Mouse (Mus musculus) testis, postnatal 10 days (tissue): ENCODE measurements around the gene Actn1.

Experiments
- DNase-seq: peaks from one replicate; pipeline ENCODE4 v3.0.0; 2021; ENCODE audit warnings: low spot score

Actn1 gene

DNA sequence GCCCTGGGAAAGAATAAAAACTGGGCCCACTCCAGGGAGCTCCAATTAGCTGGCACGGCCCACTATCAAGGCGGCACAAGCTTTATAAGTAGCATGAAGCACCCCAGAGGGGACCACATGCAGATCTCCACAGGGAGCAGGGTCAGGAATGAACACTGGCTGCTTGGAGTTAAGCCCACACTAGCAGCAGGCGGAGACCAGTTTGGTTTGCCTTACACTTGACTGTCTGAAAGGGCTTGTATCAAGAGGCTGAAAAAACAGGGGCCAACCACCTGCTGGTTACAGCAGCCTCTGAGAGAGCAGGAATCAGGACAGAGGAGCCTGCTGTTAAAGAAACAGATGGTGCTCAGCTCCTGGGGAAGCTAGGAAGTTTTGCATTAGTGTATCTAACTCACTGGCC lies 32.3 kb downstream of the Actn1 start:
- DNase-seq: no peak

DNA sequence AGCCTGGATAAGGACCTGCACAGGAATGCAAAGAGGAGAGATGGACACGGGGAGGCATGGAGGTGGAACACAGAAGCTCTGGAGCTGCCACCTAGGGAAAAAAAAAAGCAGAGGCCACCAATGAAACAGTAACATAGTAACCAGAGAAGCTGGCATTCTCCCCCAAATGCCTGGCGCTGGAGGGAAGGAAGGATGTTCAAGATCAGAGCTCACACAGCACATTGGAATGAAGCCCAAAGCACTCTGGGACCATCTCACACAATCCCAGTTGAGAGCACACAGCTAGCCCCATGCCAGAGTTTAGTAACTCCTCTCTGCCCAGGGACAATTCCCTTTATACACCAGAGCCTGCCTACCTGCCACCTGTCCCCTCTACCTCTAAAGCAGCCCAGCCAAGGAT lies 34.1 kb downstream of the Actn1 start:
- DNase-seq: no peak

DNA sequence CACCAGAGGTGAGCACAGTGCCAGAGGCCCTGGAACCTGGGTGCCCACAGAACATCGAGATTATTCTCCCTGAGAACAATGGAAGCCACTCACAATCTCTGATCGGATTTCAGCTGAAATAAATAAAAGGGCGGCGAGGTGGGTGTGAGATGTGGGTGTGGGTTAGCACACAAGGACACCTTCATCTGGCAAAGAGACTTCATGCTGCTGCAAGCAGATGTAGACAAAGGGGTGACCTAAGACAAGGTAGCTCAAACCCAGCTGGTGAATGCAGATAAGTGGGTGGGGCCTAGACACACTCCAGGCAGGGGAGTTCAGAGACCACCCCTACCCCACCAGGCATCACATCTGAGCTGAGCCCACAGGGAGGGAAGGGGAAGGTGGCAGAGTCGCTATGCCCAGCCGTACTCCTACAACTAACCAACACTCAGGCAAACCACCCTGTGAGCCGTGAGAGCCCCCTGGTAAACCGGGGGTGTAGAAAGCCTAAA lies 35.9 kb downstream of the Actn1 start:
- no peak for DNase-seq

DNA sequence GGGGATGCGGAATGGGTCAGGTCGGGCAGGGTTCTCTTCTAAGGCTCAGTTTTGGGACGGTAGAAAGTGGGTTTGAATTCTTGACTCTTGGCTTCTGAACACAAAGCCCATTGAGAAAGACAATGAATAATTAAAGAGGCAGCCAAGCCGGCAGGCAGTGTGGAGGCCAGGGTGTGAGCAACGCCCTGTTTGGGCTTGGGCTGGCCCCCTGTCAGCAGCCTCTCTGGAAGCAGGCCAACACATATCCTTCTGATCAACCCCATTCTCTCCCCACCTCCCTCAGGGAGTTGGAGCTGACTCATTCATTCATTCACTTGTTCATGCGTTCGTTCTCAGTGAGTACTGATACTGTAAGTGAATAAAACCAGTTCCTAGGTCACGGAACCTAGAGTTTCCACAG lies 36.7 kb downstream of the Actn1 start:
- no peak for DNase-seq

DNA sequence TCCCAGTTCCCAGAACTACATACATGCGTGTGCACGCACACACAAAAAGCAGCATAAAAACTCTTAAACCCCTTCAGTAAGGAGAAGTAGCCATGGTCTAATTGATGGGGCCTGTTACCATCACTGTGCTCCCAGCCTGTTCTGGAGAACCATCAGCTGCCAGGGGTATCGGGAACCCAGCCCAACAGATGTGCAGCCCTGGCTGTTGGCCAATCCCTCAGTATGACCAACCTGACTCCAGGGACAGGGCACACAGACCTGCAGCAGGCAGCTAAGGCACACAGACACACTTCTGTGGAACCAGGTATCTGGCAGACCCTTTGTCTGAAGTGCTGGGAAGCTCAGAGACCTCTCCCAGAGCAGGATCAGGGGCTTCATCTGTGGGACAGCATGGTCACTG lies 37.7 kb downstream of the Actn1 start:
- no peak for DNase-seq

DNA sequence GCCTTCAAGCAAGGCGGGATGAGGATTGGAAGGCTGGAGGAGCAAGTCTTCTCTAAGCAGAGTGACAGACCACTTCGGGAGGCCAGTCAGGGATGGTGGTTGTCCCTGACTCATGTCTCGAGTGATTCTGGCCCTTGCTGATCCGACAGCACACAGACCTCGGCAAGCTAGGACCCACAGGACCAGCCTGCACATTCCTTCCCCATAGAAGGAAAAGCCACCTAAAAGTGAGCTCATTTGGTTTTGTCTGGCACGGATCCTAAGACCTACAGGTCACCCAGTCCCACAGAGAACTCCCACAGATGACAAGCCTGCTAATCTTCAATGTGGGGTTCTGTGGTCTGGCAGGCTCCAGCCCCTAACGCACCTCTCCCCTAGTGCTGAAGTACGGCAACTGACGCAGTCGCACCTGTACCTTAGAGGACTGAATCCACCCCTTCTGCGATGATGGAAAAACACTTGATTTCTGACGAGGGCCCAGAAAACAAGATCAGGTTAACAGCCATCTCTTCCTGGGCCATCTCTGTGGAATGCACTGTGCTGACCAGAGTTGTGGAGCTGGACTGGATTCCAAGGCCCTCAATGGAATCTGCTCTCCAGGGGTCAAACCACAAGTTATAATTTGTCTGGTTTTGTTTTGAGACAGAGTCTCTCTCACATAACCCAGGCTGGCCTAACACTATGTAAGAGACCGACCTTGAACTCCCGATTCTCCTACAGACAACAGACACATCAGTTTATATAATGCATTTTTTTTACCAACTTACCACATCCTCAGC lies 39.7 kb downstream of the Actn1 start:
- no peak for DNase-seq

DNA sequence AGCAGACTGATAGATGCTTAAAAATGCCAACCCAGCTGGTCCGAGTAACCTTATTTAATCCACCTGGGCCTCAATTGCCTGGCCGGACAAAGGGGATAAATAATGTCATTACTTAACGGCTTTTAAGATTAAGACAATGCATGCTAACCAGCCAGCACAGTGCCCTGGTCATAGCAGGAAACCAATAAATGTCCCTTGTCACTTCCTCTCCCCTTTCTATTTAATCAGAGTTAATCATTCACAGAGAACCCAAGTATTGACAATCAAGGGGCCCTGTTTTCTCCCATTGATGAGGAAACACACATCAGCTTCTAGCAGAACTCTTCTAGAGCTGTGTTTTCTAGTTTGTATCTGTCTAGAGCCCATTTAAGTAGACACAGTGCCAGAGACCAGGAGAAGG lies 41.4 kb downstream of the Actn1 start:
- no peak for DNase-seq

DNA sequence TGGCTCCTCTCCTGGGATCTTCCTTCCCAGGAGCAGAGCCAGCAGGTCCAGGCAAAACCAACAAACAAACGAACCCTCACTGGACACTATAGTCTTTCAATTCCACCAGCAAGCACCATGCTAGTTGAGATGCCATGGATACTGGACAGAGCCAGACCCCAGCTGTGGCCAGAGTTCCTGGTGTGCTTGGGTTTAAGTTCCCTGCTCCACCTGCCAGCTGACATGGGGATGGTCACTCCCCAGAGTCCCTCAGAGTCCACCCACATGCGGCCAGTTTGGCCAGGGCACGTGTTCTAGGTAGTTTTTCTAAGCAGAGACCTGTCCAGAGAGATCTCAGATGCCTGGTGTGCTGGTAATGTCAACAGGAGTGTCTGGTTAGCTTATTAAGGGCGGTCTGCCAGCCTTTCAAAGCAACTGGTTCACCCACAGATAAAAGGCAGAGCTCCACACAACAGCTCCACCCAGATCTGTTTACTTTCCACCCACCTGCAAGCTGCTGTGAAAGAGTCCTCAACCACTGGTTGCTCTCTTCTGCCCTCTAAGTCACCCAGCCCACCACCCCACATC lies 42.0 kb downstream of the Actn1 start:
- no peak for DNase-seq

DNA sequence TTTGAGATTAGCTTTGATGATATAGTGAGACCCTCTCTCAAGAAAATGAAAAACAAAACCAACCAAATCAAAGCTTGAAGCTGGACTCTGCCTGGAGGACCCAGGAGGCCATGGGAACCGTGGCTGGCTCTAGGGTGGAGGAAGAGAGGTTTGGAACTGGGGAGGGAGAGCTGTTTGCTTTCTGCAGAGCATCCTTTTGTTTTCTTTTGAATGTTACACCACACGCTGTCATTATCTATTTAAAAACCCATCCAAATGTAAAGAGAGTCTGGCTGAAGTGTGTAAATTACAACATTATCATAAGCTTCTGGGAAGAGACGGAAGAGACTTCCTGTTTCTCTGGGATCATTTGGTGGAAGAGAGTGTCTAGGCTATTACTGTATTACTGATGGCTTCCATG lies 43.1 kb downstream of the Actn1 start:
- DNase-seq: no peak

DNA sequence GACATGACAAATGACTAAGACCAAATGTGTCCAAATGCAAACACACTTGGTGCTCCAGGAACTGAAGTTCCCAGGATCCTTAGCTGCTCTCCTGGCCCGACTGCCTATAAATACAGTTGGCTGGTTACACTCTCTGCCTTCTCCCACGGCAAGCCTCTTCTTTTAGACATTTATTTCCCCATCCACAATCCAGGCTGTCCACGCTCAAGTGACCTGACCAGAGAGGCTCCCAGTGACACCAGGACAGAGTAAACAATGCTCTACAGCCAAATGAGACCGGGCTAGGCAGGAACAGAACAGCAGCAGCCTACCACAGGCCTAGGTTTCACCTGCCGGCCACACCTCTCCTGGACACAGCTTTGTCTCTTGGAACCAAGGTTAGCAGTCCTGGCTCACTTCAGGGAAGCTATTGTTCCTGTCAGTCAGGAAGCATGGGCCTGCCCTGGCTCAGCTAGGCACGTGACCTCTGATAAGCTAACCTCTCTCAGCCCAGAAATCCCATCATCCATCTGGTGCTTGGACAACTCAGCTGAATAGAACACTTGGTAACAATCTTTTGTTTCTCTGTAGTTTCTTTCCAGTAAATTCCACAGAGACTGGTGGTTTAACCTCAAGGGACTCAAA lies 43.8 kb downstream of the Actn1 start:
- no peak for DNase-seq

DNA sequence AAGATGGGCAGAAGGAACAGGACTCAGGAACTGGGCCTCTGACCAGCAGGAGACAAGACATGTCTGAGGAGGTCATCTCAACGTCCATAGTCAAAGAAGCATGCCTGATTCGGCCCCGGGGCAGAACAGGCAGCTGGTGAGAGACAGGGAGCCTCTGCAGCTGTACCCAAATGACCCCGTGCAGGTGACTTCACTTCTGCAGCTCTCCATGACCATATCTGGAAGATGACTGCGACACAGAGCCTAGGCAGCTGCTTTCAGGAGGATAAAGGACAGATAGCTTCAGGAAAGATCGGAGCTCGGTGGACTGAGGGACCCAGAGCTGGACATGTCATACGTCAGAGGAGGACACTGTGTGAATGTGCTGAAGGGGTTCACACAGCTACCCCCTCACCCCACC lies 46.4 kb downstream of the Actn1 start:
- no peak for DNase-seq

DNA sequence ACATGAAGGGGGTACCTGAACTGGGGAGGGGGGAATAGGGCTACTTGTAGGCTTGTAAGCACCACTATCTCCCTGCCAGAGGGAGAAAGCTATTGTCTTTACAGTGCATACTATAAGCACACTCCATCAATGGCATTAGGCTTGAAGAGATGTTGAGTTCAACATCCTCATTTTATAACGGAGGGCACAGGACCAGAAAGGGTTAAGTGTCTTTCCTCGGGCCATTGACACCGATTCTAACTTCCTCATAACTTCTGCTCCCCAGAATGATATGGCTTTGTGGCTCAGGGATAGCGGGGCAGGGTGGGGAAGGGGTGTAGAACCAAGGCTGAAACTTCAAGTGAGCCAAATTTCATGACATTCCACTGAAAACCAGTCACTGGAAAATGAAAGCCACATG lies 46.9 kb downstream of the Actn1 start:
- DNase-seq: no peak

DNA sequence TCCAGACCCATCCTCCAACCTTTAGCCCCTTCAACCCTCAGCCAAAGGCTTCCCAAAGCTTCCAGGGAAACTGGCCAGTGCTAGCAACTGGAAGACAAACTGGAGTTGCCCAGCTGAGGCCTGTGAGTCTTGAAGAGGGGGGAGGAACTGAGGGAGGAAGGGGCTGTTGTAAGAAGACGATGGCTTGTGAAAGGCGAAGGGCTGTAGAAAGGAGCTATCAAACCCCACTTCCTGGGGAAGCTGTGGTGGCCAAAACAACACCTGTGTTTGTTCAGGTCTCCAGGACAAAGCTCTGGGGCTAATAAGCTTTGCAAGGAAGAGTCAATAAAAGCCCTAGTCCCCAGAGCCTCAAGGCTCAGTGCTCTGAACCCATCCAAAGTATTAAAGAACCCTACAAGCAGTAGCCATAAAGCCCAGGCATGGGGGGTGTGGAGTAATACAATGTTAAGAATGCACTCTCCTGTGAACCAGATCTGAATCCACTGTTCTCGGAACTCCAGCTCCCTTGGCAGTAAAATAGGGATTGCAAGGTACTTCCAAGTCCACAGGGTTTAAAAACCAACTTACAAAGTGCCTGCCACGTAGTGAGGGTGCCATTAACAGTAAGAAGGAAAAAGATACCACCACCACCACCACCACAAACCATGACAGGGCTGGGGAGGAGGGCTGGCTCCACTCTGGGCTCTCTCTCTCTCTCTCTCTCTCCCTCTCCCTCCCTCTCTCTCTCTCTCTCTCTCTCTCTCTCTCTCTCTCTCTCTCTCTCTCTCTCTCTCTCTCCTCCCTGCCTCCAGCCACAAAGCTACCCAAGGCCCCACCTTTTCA lies 49.2 kb downstream of the Actn1 start:
- DNase-seq: no peak

DNA sequence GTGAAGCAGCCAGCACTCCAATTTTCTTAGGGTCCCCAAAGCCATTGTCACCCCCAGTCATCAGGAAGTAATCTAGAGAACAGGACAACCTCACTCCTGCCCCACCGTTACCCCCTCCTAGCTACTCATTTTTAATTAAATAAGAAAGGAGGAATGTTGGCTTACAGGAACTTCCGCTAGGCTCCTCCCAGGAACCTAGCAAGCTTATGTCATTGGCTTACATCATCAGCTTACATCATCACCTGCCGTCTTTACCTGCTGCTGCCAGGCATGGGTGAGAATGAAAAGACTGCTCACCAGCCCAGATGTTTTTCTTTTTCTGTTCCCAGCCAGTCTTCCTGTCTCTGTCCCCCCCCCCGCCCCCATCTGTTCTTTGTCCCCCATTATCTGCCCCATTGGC lies 50.3 kb downstream of the Actn1 start:
- DNase-seq: no peak

DNA sequence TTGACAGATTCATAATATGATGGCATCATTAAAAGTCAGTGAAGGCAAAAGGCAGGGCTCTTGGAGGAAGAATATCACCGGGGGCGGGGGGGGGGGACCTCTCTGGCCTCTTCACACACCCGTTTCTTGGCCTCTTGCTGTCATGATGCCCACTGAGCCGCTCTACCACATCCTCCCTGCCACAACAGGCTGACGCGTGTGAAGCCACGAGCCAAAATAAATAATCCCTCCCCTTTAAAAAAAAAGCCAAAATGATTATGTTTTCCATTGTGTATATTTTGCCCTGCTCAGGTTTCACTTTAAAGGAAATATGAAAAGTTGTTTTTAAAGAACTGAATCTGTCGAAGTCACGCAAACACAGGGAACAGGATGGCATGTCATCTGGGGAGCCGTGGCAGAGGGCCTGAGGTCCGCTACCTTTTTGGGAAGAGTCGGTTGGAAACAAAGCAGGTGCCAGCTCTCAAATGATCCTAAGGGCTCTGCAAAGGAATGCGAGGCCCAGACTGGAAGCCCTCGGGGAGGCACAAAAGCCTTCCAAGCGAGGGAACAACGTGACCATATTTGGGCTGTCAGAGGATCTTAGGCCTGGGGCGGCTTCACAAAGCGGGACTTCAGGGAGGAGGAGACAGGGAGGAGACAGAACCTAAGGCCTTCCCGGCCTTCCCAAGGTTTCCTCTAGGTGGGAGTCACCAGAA lies 51.9 kb downstream of the Actn1 start:
- no peak for DNase-seq

DNA sequence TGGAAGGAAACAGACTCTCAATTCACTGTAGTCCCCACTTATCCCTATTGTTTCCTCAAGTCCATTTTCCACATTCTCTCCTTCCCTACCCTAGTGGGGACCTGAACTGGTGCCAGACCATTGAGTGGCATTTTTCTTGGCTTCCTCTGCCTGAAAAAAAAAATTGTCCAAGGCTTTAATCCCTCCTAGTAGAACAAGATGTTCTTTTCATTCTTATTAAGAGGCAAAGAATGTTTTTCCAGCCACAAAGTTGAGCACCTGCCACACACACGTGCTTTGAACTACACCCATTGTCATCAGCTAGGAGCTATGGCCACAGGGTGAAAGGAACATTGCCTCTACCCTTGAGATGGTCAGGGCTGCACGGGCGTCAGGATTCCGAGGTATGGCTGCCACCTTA lies 56.9 kb downstream of the Actn1 start:
- no peak for DNase-seq

DNA sequence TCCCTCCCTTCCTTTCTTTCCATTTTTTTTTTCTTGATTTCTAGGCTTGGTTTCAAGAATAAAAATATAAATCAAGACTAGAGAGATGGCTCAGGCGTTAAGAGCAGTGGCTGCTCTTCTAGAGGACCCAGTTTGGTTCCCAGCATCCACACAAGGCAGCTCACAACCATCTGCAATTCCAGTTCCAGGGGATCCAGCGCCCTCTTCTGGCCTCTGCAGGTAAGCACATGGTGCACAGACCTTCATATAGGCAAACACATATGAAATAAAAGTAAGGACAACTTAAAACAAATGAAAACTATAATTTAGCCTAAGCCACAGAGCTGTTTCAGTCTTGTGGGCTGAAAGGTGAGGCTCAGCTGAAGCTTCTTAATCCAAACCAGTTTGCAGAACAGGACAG lies 60.4 kb downstream of the Actn1 start:
- peak; percentile 41 for DNase-seq

DNA sequence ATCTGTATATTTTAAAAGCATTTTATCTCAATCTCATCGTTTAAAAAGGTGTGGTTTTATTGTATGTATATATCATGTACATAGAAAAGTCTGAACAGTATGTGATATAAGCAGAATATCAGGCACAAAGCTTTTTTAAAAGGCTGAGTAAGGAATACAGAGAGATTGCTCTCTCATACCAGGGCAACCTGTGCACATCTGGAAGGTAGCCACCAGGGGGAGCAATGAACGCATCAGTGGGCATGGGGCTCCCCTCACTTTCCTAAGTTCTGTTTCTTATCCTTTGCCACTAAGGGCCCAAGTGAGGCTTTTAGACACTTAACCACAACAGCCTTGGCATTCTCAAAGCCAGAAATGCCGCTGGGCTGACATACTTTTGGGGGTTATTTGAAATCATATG lies 61.7 kb downstream of the Actn1 start:
- DNase-seq: peak; percentile 84

DNA sequence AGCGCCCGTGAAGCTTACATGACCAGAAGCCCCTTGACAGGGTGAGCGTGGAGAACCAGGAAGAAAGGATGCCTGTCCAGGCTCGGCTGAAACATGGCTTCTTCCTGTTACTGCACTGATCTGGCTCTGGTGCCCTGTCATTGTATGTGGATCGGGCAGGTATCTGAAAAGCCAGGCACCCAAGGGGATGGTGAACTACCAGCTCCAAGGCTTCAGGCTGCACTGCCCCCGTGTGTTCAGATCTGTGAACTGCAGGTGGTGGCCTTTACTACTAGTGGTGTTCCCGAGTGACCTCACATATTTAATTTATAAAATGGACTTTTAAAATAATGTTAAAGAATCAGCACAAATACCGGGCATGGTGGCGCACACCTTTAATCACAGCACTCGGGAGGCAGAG lies 62.8 kb downstream of the Actn1 start:
- DNase-seq: peak; percentile 79

DNA sequence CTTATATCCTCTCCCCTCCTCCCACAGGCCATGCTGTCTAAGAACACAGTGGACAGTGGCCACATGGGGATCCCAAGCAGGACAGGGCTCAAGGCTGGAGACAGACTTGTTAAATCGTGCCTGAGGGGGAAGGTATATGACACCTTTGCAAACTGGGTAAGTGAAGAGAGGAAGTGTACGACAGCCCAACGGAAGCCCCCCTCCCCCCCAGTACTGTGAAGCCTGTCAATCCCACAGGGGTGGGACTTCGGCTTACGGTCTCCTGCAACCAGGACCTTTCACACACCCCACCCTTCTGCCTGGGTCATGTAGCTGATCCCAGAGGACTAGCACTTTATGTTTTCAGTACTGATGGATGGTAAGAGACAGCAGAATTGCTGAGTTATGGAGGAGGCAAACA lies 68.4 kb downstream of the Actn1 start:
- no peak for DNase-seq

DNA sequence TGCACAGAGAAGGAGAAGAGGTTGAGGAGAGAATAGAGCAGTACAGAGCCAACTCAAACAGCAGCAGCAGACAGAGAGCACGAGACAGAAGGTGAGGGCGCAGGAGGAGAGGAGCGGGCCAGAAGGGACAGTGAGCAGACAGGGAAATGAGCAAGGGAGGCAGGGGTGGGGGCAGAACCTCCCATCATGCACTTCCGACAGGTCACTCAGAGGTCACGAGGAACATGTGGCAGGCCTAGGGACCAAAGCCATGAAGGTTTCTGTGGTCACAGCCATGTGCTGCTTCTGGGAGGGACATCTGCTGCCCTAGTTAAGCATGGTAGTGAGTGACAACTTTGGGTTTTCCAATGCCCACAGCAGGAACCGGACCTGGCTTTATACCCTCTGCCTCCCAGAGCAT lies 68.8 kb downstream of the Actn1 start:
- no peak for DNase-seq

DNA sequence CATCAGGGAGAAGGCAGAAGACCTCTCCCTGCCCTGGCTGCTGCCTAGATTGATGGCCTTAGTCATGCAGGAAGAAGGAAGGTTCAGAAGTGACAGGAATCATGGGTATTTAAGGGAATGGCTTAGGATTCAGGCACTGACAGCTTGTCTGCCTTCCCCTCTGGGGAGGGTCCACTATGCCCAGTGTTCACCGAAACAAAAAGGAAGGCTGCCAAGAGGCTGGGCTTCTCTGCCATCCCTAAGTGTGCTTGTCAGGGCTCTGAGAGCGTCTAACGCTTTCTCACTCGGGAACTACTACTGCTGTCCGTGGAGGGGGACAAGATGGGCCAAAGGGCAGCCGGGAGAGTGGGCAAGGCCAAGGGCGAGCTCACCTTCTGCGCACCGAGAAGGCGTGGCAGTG lies 69.3 kb downstream of the Actn1 start:
- no peak for DNase-seq
